Mouse (Mus musculus) liver, embryonic 12.5 days (tissue): Measurements from ENCODE around the gene Gm47995. TPM values are rescaled to one million over a fixed set of nuclear protein-coding genes. Genes with fewer than 3 reads are reported as not detected.
"Not testable (repeated sequence)": the region's sequence is repeated elsewhere in the genome, so short reads cannot be mapped to it uniquely, and the experiment has no call there.

Source experiments
- ATAC-seq: fragments of 200-750 bp; cut with Nextera tagmentation; 2 replicates; pipeline ENCODE4 v1.8.0; 2017; ENCODE audit warnings: moderate number of reproducible peaks, mild to moderate bottlenecking, moderate library complexity
- H3K27ac ChIP-seq: fragments of 300-500 bp; sonication (generic); 2 replicates; pipeline ENCODE4 v1.5.1; 2016; ENCODE audit warnings: mild to moderate bottlenecking
- H3K27me3 ChIP-seq: fragments of 300-500 bp; sonication (generic); replicated peaks from 2 replicates; pipeline ENCODE4 v1.6.1; 2016; ENCODE audit warnings: mild to moderate bottlenecking, moderate library complexity
- H3K36me3 ChIP-seq: fragments of 300-500 bp; sonication (generic); 2 replicates; pipeline ENCODE4 v1.6.1; 2016; ENCODE audit warnings: mild to moderate bottlenecking, moderate library complexity
- H3K4me1 ChIP-seq: fragments of 300-500 bp; sonication (generic); 2 replicates; pipeline ENCODE4 v1.6.1; 2016
- H3K4me2 ChIP-seq: fragments of 300-500 bp; sonication (generic); 2 replicates; pipeline ENCODE4 v1.6.1; 2016; ENCODE audit warnings: mild to moderate bottlenecking, moderate library complexity
- H3K4me3 ChIP-seq: fragments of 300-500 bp; sonication (generic); 2 replicates; pipeline ENCODE4 v1.5.1; 2016; ENCODE audit warnings: mild to moderate bottlenecking, moderate library complexity
- H3K9ac ChIP-seq: fragments of 300-500 bp; sonication (generic); 2 replicates; pipeline ENCODE4 v1.6.1; 2016; ENCODE audit warnings: mild to moderate bottlenecking, moderate library complexity
- H3K9me3 ChIP-seq: fragments of 300-500 bp; sonication (generic); replicated peaks from 2 replicates; pipeline ENCODE4 v1.6.1; 2016; ENCODE audit warnings: mild to moderate bottlenecking, moderate library complexity
- WGBS: fragments of 180-500 bp; shearing (Covaris S2); methylation state at CpG from one replicate; pipeline ENCODE4 v1.1.7; 2016; ENCODE audit not compliant: insufficient replicate concordance; 5-methylcytosine and 5-hydroxymethylcytosine counted together
- polyA plus RNA-seq: library from polyadenylated mRNA; unstranded; fragments of >200 nt; fragmentation: Nextera tagmentation; extraction: Ambion mirVana; gene quantifications from 2 replicates; pipeline ENCODE4 v1.2.1, GENCODE M21; 2016

Gene Gm47995
- 0.85 and 1.1 TPM in 2 replicates for polyA plus RNA-seq

- not testable (repeated sequence) for H3K4me2 ChIP-seq, H3K9me3 ChIP-seq, H3K9ac ChIP-seq, H3K27ac ChIP-seq, H3K36me3 ChIP-seq, H3K4me3 ChIP-seq, H3K27me3 ChIP-seq
- ATAC-seq: 0 out of 2 replicates have a peak, but pooled peaks have one; percentile 59
- WGBS: 24% methylated on average over 2 of the region's 4 CpGs
- peaks cover 17% of the 10 kb centered on the region for H3K4me1 ChIP-seq
These were observed at the start of gene Gm47995 for GRCm38 (mm10) chr1:151198120-151198519. Gm47995 (plus strand) TSS chr1:151198448.

- Histone ChIP-seq H3K4me1 (no peaks in the 10 kb centered on the region), H3K9me3 (no peaks in the 10 kb centered on the region), H3K4me3 (no peak overlapping the region), H3K36me3 (no peaks in the 10 kb centered on the region), H3K9ac (no peak overlapping the region), H3K27ac (no peak overlapping the region), H3K27me3 (peaks cover 3% of the 10 kb centered on the region; the same call in 1 of the 2 replicates), H3K4me2 (no peak overlapping the region)
- WGBS: 78% methylated on average over 7 of the region's 7 CpGs
- no peak for ATAC-seq
These were observed 48.0 kb upstream of the Gm47995 start for GRCm38 (mm10) chr1:151150211-151150610.

- Histone ChIP-seq H3K4me1 (no peaks in the 10 kb centered on the region; the same call in 1 of the 2 replicates), H3K9me3 (no peaks in the 10 kb centered on the region), H3K9ac (no peak overlapping the region), H3K27me3 (peaks cover 6% of the 10 kb centered on the region; the same call in 1 of the 2 replicates), H3K36me3 (no peaks in the 10 kb centered on the region), H3K27ac (no peak overlapping the region), H3K4me3 (no peak overlapping the region), H3K4me2 (no peak overlapping the region)
- WGBS: 67% methylated on average over 2 of the region's 2 CpGs
- ATAC-seq: no peak
These were observed 47.2 kb upstream of the Gm47995 start for GRCm38 (mm10) chr1:151151089-151151488.

GRCm38 (mm10) chr1:151153056-151153652, 45.1 kb upstream of the Gm47995 start:
- Histone ChIP-seq H3K36me3 (no peaks in the 10 kb centered on the region), H3K27ac (no peak overlapping the region), H3K27me3 (0 out of 2 replicates have a peak, but pooled peaks cover 4% of the 10 kb centered on the region), H3K4me3 (no peak overlapping the region), H3K4me1 (peaks cover 17% of the 10 kb centered on the region), H3K4me2 (no peak overlapping the region), H3K9ac (no peak overlapping the region), H3K9me3 (no peaks in the 10 kb centered on the region)
- 57% methylated on average over 6 of the region's 6 CpGs for WGBS
- ATAC-seq: no peak

- H3K27me3 ChIP-seq: not testable (repeated sequence)
These were observed 44.1 kb upstream of the Gm47995 start for GRCm38 (mm10) chr1:151154131-151154530.

GRCm38 (mm10) chr1:151156129-151156528, 42.1 kb upstream of the Gm47995 start:
- H3K4me1 ChIP-seq: peaks cover 18% of the 10 kb centered on the region
- no peak overlapping the region for H3K4me2 ChIP-seq
- no peaks in the 10 kb centered on the region for H3K36me3 ChIP-seq
- no peak overlapping the region for H3K27ac ChIP-seq
- ATAC-seq: no peak
- 66% methylated on average over 3 of the region's 3 CpGs for WGBS
- H3K9me3 ChIP-seq: no peaks in the 10 kb centered on the region
- H3K4me3 ChIP-seq: no peak overlapping the region
- H3K9ac ChIP-seq: no peak overlapping the region
- 0 out of 2 replicates have a peak, but pooled peaks cover 7% of the 10 kb centered on the region for H3K27me3 ChIP-seq

More at GRCm38 (mm10) chr1:151154131-151154530, 44.1 kb upstream of the Gm47995 start:
- H3K9me3 ChIP-seq, H3K27ac ChIP-seq, H3K4me3 ChIP-seq, H3K9ac ChIP-seq, H3K4me2 ChIP-seq, H3K36me3 ChIP-seq, ATAC-seq: not testable (repeated sequence)
- WGBS: 80% methylated on average over 9 of the region's 9 CpGs
- peaks cover 18% of the 10 kb centered on the region for H3K4me1 ChIP-seq

- no peaks in the 10 kb centered on the region for H3K36me3 ChIP-seq
- ATAC-seq: peak; percentile 68; the same call in 1 of the 2 replicates
- H3K27ac ChIP-seq: no peak overlapping the region
- no peak overlapping the region for H3K4me3 ChIP-seq
- WGBS: 38% methylated on average over 7 of the region's 7 CpGs
- H3K9me3 ChIP-seq: no peaks in the 10 kb centered on the region
- no peak overlapping the region for H3K9ac ChIP-seq
- H3K4me1 ChIP-seq: peaks cover 18% of the 10 kb centered on the region
- 0 out of 2 replicates have a peak, but pooled peaks cover 7% of the 10 kb centered on the region for H3K27me3 ChIP-seq
- no peak overlapping the region for H3K4me2 ChIP-seq
These were observed 41.2 kb upstream of the Gm47995 start for GRCm38 (mm10) chr1:151156777-151157632.

GRCm38 (mm10) chr1:151157963-151158856, 40.0 kb upstream of the Gm47995 start:
- H3K9ac ChIP-seq: no peak overlapping the region
- H3K27ac ChIP-seq: no peak overlapping the region
- WGBS: 68% methylated on average over 9 of the region's 9 CpGs
- no peak for ATAC-seq
- H3K9me3 ChIP-seq: no peaks in the 10 kb centered on the region
- H3K27me3 ChIP-seq: 0 out of 2 replicates have a peak, but pooled peaks cover 7% of the 10 kb centered on the region
- no peak overlapping the region for H3K4me3 ChIP-seq
- no peak overlapping the region for H3K4me2 ChIP-seq
- peaks cover 18% of the 10 kb centered on the region for H3K4me1 ChIP-seq
- H3K36me3 ChIP-seq: no peaks in the 10 kb centered on the region

- Histone ChIP-seq H3K9ac (no peak overlapping the region), H3K27me3 (0 out of 2 replicates have a peak, but pooled peaks cover 7% of the 10 kb centered on the region), H3K4me1 (peaks cover 18% of the 10 kb centered on the region), H3K4me2 (no peak overlapping the region), H3K36me3 (no peaks in the 10 kb centered on the region), H3K27ac (no peak overlapping the region), H3K4me3 (no peak overlapping the region), H3K9me3 (no peaks in the 10 kb centered on the region)
- 70% methylated on average over 2 of the region's 2 CpGs for WGBS
- no peak for ATAC-seq
These were observed 39.3 kb upstream of the Gm47995 start for GRCm38 (mm10) chr1:151158857-151159510.

- peak; percentile 56 for ATAC-seq
These were observed 32.2 kb upstream of the Gm47995 start for GRCm38 (mm10) chr1:151166031-151166430.

More at GRCm38 (mm10) chr1:151166031-151166430, 32.2 kb upstream of the Gm47995 start:
- Histone ChIP-seq H3K9me3 (no peaks in the 10 kb centered on the region), H3K36me3 (no peaks in the 10 kb centered on the region), H3K9ac (no peak overlapping the region), H3K27ac (peak overlapping the region; percentile 47; the same call in 1 of the 2 replicates), H3K27me3 (no peaks in the 10 kb centered on the region), H3K4me1 (peaks cover 34% of the 10 kb centered on the region), H3K4me3 (no peak overlapping the region), H3K4me2 (no peak overlapping the region)
- 18% methylated on average over 8 of the region's 8 CpGs for WGBS
